Mouse (Mus musculus) common myeloid progenitor, adult 5-6 weeks (primary cell): Measurements from ENCODE around the gene Jak3. TPM values are rescaled to one million over a fixed set of nuclear protein-coding genes. Genes with fewer than 3 reads are reported as not detected.
A peak's percentile ranks its signal among the peaks of the same experiment; 100 is the strongest.

Experiments
- ATAC-seq: replicated peaks from 2 replicates; pipeline ENCODE4 v1.8.0; 2016; ENCODE audit warnings: low read depth, mild to moderate bottlenecking, moderate TSS enrichment, inconsistent platforms; ENCODE audit not compliant: poor library complexity, severe bottlenecking
- total RNA-seq: library from RNA; stranded (forward); fragments of 200-1000, 187-1606 nt; gene quantifications from 2 replicates; pipeline ENCODE4 v1.2.3, GENCODE M21; 2017

Jak3 gene
- total RNA-seq, 1 experiment from 2014 or later, result 14.1 TPM

- ATAC-seq, result no peak
These were observed 40.5 kb downstream of the Jak3 start for GRCm38 (mm10) chr8:71716561-71717053.

GRCm38 (mm10) chr8:71717096-71717495, 41.0 kb downstream of the Jak3 start:
- ATAC-seq, result no peak

GRCm38 (mm10) chr8:71718252-71718651, 42.2 kb downstream of the Jak3 start:
- no peak for ATAC-seq

GRCm38 (mm10) chr8:71719218-71719617, 43.1 kb downstream of the Jak3 start:
- ATAC-seq, result peak; percentile 46

GRCm38 (mm10) chr8:71719928-71720457, 43.9 kb downstream of the Jak3 start:
- no peak for ATAC-seq

- ATAC-seq, result peak; percentile 80
These were observed 47.0 kb downstream of the Jak3 start for GRCm38 (mm10) chr8:71723047-71723551.

GRCm38 (mm10) chr8:71724389-71724788, 48.3 kb downstream of the Jak3 start:
- no peak for ATAC-seq

- peak; percentile 51 for ATAC-seq
These were observed 49.2 kb downstream of the Jak3 start, which contains the start of gene Fcho1 for GRCm38 (mm10) chr8:71725122-71725924. Fcho1 (minus strand) TSS chr8:71725716.

- ATAC-seq, result peak; percentile 32
These were observed 52.2 kb downstream of the Jak3 start for GRCm38 (mm10) chr8:71728240-71728785.

GRCm38 (mm10) chr8:71728826-71729620, 52.9 kb downstream of the Jak3 start:
- ATAC-seq, result peak; percentile 50

- peak; percentile 59 for ATAC-seq
These were observed 55.6 kb downstream of the Jak3 start for GRCm38 (mm10) chr8:71731652-71732230.

GRCm38 (mm10) chr8:71738316-71738715, 62.2 kb downstream of the Jak3 start:
- ATAC-seq, result 0 out of 2 replicates have a peak, but pooled peaks have one; percentile 54

Other genes with a start within 250 kb of the Jak3 start
- 6.5 and 13.3 TPM in 2 replicates for gene Abhd8, start 212.6 kb upstream of the Jak3 start, total RNA-seq
- 79.0 and 80.0 TPM in 2 replicates for gene Mrpl34, start 211.3 kb upstream of the Jak3 start, total RNA-seq
- gene Dda1, start 207.1 kb upstream of the Jak3 start, total RNA-seq, result 9.6 and 17.6 TPM in 2 replicates
- gene Ano8, start 190.3 kb upstream of the Jak3 start, total RNA-seq, result 5.4 and 6.6 TPM in 2 replicates
- gene Gtpbp3, start 188.2 kb upstream of the Jak3 start, total RNA-seq, result 22.6 and 22.7 TPM in 2 replicates
- 3.0 and 3.6 TPM in 2 replicates for gene Plvap, start 164.5 kb upstream of the Jak3 start, total RNA-seq
- not detected in 2 replicates for gene Ccdc194, start 150.6 kb upstream of the Jak3 start, total RNA-seq
- gene Bst2, start 138.8 kb upstream of the Jak3 start, total RNA-seq, result 35.4 and 49.8 TPM in 2 replicates
- gene Mvb12a, start 133.4 kb upstream of the Jak3 start, total RNA-seq, result 84.7 and 86.2 TPM in 2 replicates
- gene Tmem221, start 117.4 kb upstream of the Jak3 start, total RNA-seq, result not detected in 2 replicates
- not detected in 2 replicates for gene Nxnl1, start 109.7 kb upstream of the Jak3 start, total RNA-seq
- 6.8 and 9.5 TPM in 2 replicates for gene Slc27a1, start 107.4 kb upstream of the Jak3 start, total RNA-seq
- 116 and 131 TPM in 2 replicates for gene Pgls, start 84.1 kb upstream of the Jak3 start, total RNA-seq
- 0.97 and 2.3 TPM in 2 replicates for gene Fam129c, start 78.6 kb upstream of the Jak3 start, total RNA-seq
- gene Colgalt1, start 65.3 kb upstream of the Jak3 start, total RNA-seq, result 64.6 and 75.2 TPM in 2 replicates
- gene Unc13a, start 4.5 kb upstream of the Jak3 start, total RNA-seq, result 0.46 and 11.3 TPM in 2 replicates
- 3.4 and 3.5 TPM in 2 replicates for gene Insl3, start 12.9 kb downstream of the Jak3 start, total RNA-seq
- gene B3gnt3, start 25.5 kb downstream of the Jak3 start, total RNA-seq, result 0.23 TPM in 1 of 2 replicates, not detected in the other
- 64.3 and 91.5 TPM in 2 replicates for gene Fcho1, start 49.4 kb downstream of the Jak3 start, total RNA-seq
- 7.5 and 8.8 TPM in 2 replicates for gene Zfp709, start 205.7 kb downstream of the Jak3 start, total RNA-seq
- 8.7 and 8.8 TPM in 2 replicates for gene Zfp882, start 232.3 kb downstream of the Jak3 start, total RNA-seq
- 12.7 and 13.5 TPM in 2 replicates for gene Zfp617, start 232.3 kb downstream of the Jak3 start, total RNA-seq